Mouse (Mus musculus) spleen, adult 2 months (tissue): ENCODE data around the gene Gpr107.

Experiments
- CTCF ChIP-seq: fragments of 200-500 bp; IDR thresholded peaks from 2 replicates; pipeline ENCODE4 v1.5.1; 2011; ENCODE audit warnings: mild to moderate bottlenecking, inconsistent platforms; ENCODE audit not compliant: insufficient read depth, insufficient read length, insufficient replicate concordance; ENCODE audit errors: extremely low read depth
- POLR2A ChIP-seq: fragments of 200-500 bp; IDR thresholded peaks from 2 replicates; pipeline ENCODE4 v1.6.1; 2011; ENCODE audit warnings: low read depth, low read length, inconsistent platforms

GRCm38 (mm10) chr2:31156846-31157245, 4.7 kb downstream of the Gpr107 start:
- TF ChIP-seq CTCF (no peak), POLR2A (no peak)
